Mouse (Mus musculus): ENCODE data around the gene Rfx5. TPM values are rescaled to one million over a fixed set of nuclear protein-coding genes. Genes with fewer than 3 reads are reported as not detected.
"Not testable (repeated sequence)": the region's sequence is repeated elsewhere in the genome, so short reads cannot be mapped to it uniquely, and the experiment has no call there.

Rfx5 gene
- polyA plus RNA-seq, 1 experiment from 2014 or later, result 8.1 TPM

- 80% methylated on average over 4 of the region's 4 CpGs for WGBS
- peaks cover 0 to 4% of the 10 kb centered on the region in 2 experiments; a peak in 2 of 4 replicates for H3K4me1 ChIP-seq (ENCODE audit: control insufficient read depth in 2 of 2, insufficient read depth in 2 of 2, low read length in 2 of 2)
- no peak overlapping the region for H3K9ac ChIP-seq (ENCODE audit: low read length)
- H3K36me3 ChIP-seq (ENCODE audit: control insufficient read depth, insufficient read depth, low read length), result no peaks in the 10 kb centered on the region
- no peak for ATAC-seq (ENCODE audit: insufficient number of reproducible peaks, insufficient read depth, low FRiP score, low read depth)
- H3K27ac ChIP-seq (replicated peaks in 1 of 2; ENCODE audit: control insufficient read depth in 1 of 2, insufficient read depth in 1 of 2, low read depth in 2 of 2, low read length in 2 of 2), result no peak overlapping the region
- no peak overlapping the region for H3K4me3 ChIP-seq (ENCODE audit: control insufficient read depth in 1 of 2, insufficient read depth in 1 of 2, low read depth in 1 of 2, low read length in 2 of 2)
- H3K27me3 ChIP-seq (ENCODE audit: control insufficient read depth, insufficient read depth, low read length), result no peaks in the 10 kb centered on the region
- H3K4me2 ChIP-seq (ENCODE audit: low read length), result no peak overlapping the region
- no peaks in the 10 kb centered on the region for H3K9me3 ChIP-seq (ENCODE audit: control insufficient read depth, low read length)
These were observed 35.0 kb upstream of the Rfx5 start for GRCm38 (mm10) chr3:94918845-94919244.

GRCm38 (mm10) chr3:94921104-94921503, 32.8 kb upstream of the Rfx5 start:
- Histone ChIP-seq H3K36me3 (ENCODE audit: control insufficient read depth, insufficient read depth, low read length) (no peaks in the 10 kb centered on the region), H3K27me3 (ENCODE audit: control insufficient read depth, insufficient read depth, low read length) (no peaks in the 10 kb centered on the region), H3K4me3 (ENCODE audit: control insufficient read depth in 1 of 2, insufficient read depth in 1 of 2, low read depth in 1 of 2, low read length in 2 of 2) (no peak overlapping the region), H3K9ac (ENCODE audit: low read length) (no peak overlapping the region), H3K4me1 (ENCODE audit: control insufficient read depth in 2 of 2, insufficient read depth in 2 of 2, low read length in 2 of 2) (peaks cover 0 to 4% of the 10 kb centered on the region in 2 experiments; a peak in 2 of 4 replicates), H3K9me3 (ENCODE audit: control insufficient read depth, low read length) (no peaks in the 10 kb centered on the region), H3K27ac (replicated peaks in 1 of 2; ENCODE audit: control insufficient read depth in 1 of 2, insufficient read depth in 1 of 2, low read depth in 2 of 2, low read length in 2 of 2) (no peak overlapping the region), H3K4me2 (ENCODE audit: low read length) (no peak overlapping the region)
- 45% methylated on average over 3 of the region's 3 CpGs for WGBS
- ATAC-seq (ENCODE audit: insufficient number of reproducible peaks, insufficient read depth, low FRiP score, low read depth), result no peak

GRCm38 (mm10) chr3:94922333-94922732, 31.5 kb upstream of the Rfx5 start:
- H3K27ac ChIP-seq (replicated peaks in 1 of 2; ENCODE audit: control insufficient read depth in 1 of 2, insufficient read depth in 1 of 2, low read depth in 2 of 2, low read length in 2 of 2), result no peak overlapping the region
- no peak overlapping the region for H3K4me3 ChIP-seq (ENCODE audit: control insufficient read depth in 1 of 2, insufficient read depth in 1 of 2, low read depth in 1 of 2, low read length in 2 of 2)
- WGBS, result 54% methylated on average over 3 of the region's 3 CpGs
- no peaks in the 10 kb centered on the region for H3K36me3 ChIP-seq (ENCODE audit: control insufficient read depth, insufficient read depth, low read length)
- H3K4me2 ChIP-seq (ENCODE audit: low read length), result no peak overlapping the region
- H3K4me1 ChIP-seq (ENCODE audit: control insufficient read depth in 2 of 2, insufficient read depth in 2 of 2, low read length in 2 of 2), result peaks cover 0 to 4% of the 10 kb centered on the region in 2 experiments; a peak in 2 of 4 replicates
- H3K9me3 ChIP-seq (ENCODE audit: control insufficient read depth, low read length), result no peaks in the 10 kb centered on the region
- no peak for ATAC-seq (ENCODE audit: insufficient number of reproducible peaks, insufficient read depth, low FRiP score, low read depth)
- H3K27me3 ChIP-seq (ENCODE audit: control insufficient read depth, insufficient read depth, low read length), result no peaks in the 10 kb centered on the region
- H3K9ac ChIP-seq (ENCODE audit: low read length), result no peak overlapping the region

GRCm38 (mm10) chr3:94924688-94925087, 29.2 kb upstream of the Rfx5 start:
- no peaks in the 10 kb centered on the region for H3K27me3 ChIP-seq (ENCODE audit: control insufficient read depth, insufficient read depth, low read length)
- no peaks in the 10 kb centered on the region; a peak in 1 of 4 replicates for H3K4me1 ChIP-seq (ENCODE audit: control insufficient read depth in 2 of 2, insufficient read depth in 2 of 2, low read length in 2 of 2)
- WGBS, result 62% methylated on average over 8 of the region's 8 CpGs
- H3K4me2 ChIP-seq (ENCODE audit: low read length), result no peak overlapping the region
- no peak overlapping the region for H3K4me3 ChIP-seq (ENCODE audit: control insufficient read depth in 1 of 2, insufficient read depth in 1 of 2, low read depth in 1 of 2, low read length in 2 of 2)
- H3K9ac ChIP-seq (ENCODE audit: low read length), result no peak overlapping the region
- no peak for ATAC-seq (ENCODE audit: insufficient number of reproducible peaks, insufficient read depth, low FRiP score, low read depth)
- no peak overlapping the region for H3K27ac ChIP-seq (replicated peaks in 1 of 2; ENCODE audit: control insufficient read depth in 1 of 2, insufficient read depth in 1 of 2, low read depth in 2 of 2, low read length in 2 of 2)
- no peaks in the 10 kb centered on the region for H3K36me3 ChIP-seq (ENCODE audit: control insufficient read depth, insufficient read depth, low read length)
- H3K9me3 ChIP-seq (ENCODE audit: control insufficient read depth, low read length), result no peaks in the 10 kb centered on the region

GRCm38 (mm10) chr3:94926301-94926736, 27.6 kb upstream of the Rfx5 start:
- not testable (repeated sequence) for H3K27ac ChIP-seq (replicated peaks in 1 of 2; ENCODE audit: control insufficient read depth in 1 of 2, insufficient read depth in 1 of 2, low read depth in 2 of 2, low read length in 2 of 2); H3K4me1 ChIP-seq (ENCODE audit: control insufficient read depth in 2 of 2, insufficient read depth in 2 of 2, low read length in 2 of 2); ATAC-seq (ENCODE audit: insufficient number of reproducible peaks, insufficient read depth, low FRiP score, low read depth); H3K9me3 ChIP-seq (ENCODE audit: control insufficient read depth, low read length); H3K9ac ChIP-seq (ENCODE audit: low read length); H3K27me3 ChIP-seq (ENCODE audit: control insufficient read depth, insufficient read depth, low read length); H3K36me3 ChIP-seq (ENCODE audit: control insufficient read depth, insufficient read depth, low read length); H3K4me3 ChIP-seq (ENCODE audit: control insufficient read depth in 1 of 2, insufficient read depth in 1 of 2, low read depth in 1 of 2, low read length in 2 of 2); H3K4me2 ChIP-seq (ENCODE audit: low read length)
- WGBS, result 16% methylated on average over 4 of the region's 4 CpGs

- not testable (repeated sequence) for H3K9ac ChIP-seq (ENCODE audit: low read length); H3K27me3 ChIP-seq (ENCODE audit: control insufficient read depth, insufficient read depth, low read length); H3K4me3 ChIP-seq (ENCODE audit: control insufficient read depth in 1 of 2, insufficient read depth in 1 of 2, low read depth in 1 of 2, low read length in 2 of 2); H3K27ac ChIP-seq (replicated peaks in 1 of 2; ENCODE audit: control insufficient read depth in 1 of 2, insufficient read depth in 1 of 2, low read depth in 2 of 2, low read length in 2 of 2); H3K4me2 ChIP-seq (ENCODE audit: low read length); ATAC-seq (ENCODE audit: insufficient number of reproducible peaks, insufficient read depth, low FRiP score, low read depth); H3K9me3 ChIP-seq (ENCODE audit: control insufficient read depth, low read length); H3K36me3 ChIP-seq (ENCODE audit: control insufficient read depth, insufficient read depth, low read length)
- WGBS, result 76% methylated on average over 4 of the region's 4 CpGs
- peaks cover 8 to 10% of the 10 kb centered on the region in 2 experiments for H3K4me1 ChIP-seq (ENCODE audit: control insufficient read depth in 2 of 2, insufficient read depth in 2 of 2, low read length in 2 of 2)
These were observed 24.9 kb upstream of the Rfx5 start for GRCm38 (mm10) chr3:94928979-94929378.

GRCm38 (mm10) chr3:94930386-94931266, 23.2 kb upstream of the Rfx5 start:
- not testable (repeated sequence) for H3K9me3 ChIP-seq (ENCODE audit: control insufficient read depth, low read length); ATAC-seq (ENCODE audit: insufficient number of reproducible peaks, insufficient read depth, low FRiP score, low read depth); H3K27me3 ChIP-seq (ENCODE audit: control insufficient read depth, insufficient read depth, low read length); H3K4me3 ChIP-seq (ENCODE audit: control insufficient read depth in 1 of 2, insufficient read depth in 1 of 2, low read depth in 1 of 2, low read length in 2 of 2); H3K36me3 ChIP-seq (ENCODE audit: control insufficient read depth, insufficient read depth, low read length); H3K27ac ChIP-seq (replicated peaks in 1 of 2; ENCODE audit: control insufficient read depth in 1 of 2, insufficient read depth in 1 of 2, low read depth in 2 of 2, low read length in 2 of 2); H3K9ac ChIP-seq (ENCODE audit: low read length); H3K4me2 ChIP-seq (ENCODE audit: low read length)
- WGBS, result 41% methylated on average over 7 of the region's 7 CpGs
- peaks cover 8 to 10% of the 10 kb centered on the region in 2 experiments for H3K4me1 ChIP-seq (ENCODE audit: control insufficient read depth in 2 of 2, insufficient read depth in 2 of 2, low read length in 2 of 2)
